Mouse (Mus musculus): ENCODE results near the gene S1pr4.

Gene S1pr4

GRCm38 (mm10) chr10:81519227-81519977 lies 19.5 kb upstream of the S1pr4 start:
- no peak for DNase-seq (ENCODE audit: low spot score)

DNA sequence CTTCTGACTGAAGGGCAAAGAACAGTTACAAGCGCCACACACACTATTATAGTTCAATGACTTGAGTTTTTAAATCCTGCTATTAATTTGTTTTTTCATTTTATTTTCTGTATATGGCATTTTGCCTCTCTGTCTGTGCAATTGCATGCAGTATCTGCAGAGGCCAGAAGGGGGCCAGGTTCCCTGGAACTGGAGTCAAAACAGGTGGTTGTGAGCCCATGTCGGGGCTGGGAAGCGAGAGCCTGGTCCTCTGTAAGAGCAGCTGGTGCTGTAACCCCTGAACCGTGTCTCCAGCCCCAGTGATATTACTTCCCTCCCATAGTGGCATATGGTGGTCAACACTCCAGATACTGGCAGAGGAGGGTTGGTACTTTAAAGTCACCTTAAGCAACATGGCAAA lies 18.6 kb upstream of the S1pr4 start:
- DNase-seq (ENCODE audit: low spot score) = no peak

- no peak for DNase-seq (ENCODE audit: low spot score)
These were observed 17.3 kb upstream of the S1pr4 start for GRCm38 (mm10) chr10:81517227-81517626.

- DNase-seq (ENCODE audit: low spot score) = no peak
These were observed 13.9 kb upstream of the S1pr4 start for GRCm38 (mm10) chr10:81513798-81514197.

DNA sequence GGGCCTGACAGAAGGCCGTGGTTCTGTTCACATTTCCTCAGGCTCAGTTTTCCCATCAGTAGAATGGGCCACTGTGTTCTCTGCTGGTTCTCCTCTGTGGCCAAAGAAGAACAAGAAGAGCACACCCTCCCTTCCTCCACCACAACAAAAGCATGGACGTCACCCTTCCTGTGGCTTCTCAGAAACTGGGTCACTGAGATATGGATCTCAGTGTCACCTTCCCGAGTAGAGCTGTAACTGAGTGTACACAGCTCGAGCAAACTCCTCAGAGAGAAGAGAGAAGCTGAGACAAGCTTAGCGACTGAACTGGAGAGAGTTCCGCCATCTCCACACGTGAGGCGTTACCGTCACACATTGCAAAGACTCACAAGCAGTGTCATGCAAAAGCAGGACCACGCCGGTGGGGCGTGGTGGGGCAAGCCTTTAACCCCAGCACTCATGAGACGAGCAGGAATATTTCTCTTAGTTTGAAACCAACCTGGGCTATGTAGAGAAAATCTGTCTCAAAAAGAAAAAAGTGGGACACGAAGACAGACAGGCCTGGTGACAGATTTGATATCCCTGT lies 10.4 kb upstream of the S1pr4 start:
- DNase-seq (ENCODE audit: low spot score) = no peak

- no peak for DNase-seq (ENCODE audit: low spot score)
These were observed 8.0 kb upstream of the S1pr4 start for GRCm38 (mm10) chr10:81507691-81508489.

DNA sequence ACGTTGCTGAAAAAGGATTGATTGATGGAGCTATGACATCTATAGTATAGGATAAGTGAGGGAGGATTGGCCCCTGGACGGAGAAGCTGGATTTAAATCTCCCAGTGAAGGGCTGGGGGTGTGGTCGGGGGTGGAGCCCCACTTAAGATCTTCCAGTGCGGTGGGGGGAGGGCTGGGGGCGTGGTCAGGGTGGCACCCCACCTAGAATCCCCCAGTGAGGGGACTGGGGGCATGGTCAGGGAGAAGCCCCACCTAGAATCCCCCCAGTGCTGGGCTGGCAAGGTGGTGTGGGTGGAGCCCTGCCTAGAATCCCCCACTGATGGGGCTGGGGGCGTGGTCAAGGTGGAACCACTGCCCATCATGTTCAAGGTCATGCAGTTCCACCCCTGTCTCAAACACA lies 7.2 kb upstream of the S1pr4 start:
- DNase-seq (ENCODE audit: low spot score) = no peak

DNA sequence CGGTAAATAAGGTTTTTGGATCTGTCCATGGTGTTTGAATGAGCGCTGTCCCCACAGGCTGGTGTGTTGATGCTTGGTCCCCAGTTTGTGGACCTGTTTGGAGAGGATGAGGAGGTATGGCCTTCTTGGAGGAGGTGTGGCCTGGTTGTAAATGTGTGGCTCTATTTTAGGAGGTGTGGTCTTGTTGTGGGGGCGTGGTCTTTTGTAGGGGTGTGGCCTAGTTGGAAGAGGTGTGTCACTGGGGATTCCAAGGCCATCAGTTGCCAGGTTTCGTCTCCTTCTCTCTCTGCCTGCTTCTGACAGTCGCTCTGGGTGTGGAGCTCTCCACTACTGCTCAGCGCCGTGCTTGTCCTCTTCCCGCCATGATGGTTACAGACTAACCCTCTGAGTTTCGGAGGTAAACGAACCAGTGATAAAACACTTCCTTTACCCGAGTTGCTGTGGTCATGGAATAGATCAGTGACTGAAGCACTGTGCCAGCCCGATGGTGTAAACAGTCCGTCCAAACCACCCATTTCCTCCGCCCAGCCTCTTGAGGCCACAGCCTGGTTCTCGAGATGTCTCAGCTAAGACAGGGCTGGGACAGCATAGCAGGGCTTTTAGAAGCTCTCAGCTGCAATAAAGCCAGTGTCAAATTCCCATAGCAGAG lies 5.2 kb upstream of the S1pr4 start:
- no peak for DNase-seq (ENCODE audit: low spot score)

DNA sequence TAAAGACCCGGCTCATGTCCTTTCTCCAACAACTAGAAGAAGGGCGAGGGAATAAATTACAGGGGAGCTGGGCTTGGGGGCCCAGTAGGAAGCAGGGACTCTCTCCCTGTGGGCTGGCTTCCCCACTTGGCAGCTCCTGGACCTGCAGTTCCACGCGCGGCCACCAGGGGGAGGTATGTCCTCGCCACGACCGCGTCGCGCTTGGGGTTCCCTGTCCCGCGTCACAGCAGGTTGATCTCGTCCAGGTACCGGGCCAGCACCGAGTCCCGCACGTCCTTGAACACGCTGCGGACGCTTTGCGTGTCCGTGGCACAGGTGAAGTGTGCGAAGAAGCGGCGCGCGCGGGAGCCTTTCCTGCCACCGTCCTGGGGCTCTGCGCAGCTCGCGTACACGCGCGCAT lies 2.7 kb upstream of the S1pr4 start:
- DNase-seq (ENCODE audit: low spot score) = no peak

DNA sequence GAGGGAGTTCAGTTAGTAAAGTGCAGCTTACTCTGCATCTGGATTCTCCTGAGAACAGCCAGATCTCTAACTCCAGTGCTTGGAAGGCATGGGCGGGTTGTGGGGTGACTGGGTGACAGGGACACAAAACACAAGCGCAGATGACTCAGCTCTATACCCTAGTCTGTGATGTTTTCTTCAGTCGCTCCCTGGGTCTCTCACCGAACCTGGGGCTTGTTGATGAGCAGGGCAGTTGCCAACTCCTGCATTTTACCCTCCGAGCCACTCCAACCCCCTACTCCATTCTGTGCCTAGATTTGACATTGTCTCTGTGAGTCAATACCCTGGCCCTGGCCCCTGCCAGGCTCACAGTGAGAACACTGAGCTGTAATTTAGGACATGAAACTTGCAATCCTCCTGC lies 1.9 kb upstream of the S1pr4 start:
- DNase-seq (ENCODE audit: low spot score) = no peak

DNA sequence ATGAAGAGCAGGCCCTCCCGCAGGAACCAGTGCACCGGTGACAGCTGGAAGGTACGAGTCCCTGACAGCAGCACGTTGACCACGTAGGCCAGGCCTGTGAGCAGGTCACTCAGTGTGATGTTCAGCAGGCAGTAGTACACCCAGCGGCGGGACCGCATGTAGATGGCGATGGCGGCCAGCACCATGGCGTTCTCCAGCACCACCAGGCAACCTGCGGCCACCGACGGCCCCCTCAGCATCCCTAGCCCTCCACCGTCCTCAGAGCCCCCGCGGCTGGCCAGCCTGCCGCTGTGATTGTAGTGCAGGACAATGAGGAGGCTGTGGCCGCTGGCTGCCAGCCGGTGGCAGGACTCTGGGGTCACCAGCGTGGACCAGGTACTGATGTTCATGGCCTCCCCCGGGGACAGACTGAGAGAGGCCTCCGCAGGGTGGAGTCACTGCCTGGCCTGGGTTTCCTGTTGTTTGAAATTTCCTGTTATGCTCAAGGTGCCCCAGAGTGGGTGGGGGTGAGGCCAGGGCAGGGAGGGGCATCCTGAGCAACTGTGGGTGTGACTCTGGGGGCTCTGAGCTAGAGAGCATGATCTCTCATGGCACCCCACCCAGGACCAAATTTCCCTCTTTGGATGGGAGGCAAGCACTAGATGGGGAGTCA lies 556 bp downstream of the S1pr4 start:
- DNase-seq (ENCODE audit: low spot score) = no peak

- no peak for DNase-seq (ENCODE audit: low spot score)
These were observed 1.3 kb downstream of the S1pr4 start for GRCm38 (mm10) chr10:81498316-81499249.

- DNase-seq (ENCODE audit: low spot score) = no peak
These were observed 2.3 kb downstream of the S1pr4 start for GRCm38 (mm10) chr10:81497401-81498270.

GRCm38 (mm10) chr10:81496969-81497368 lies 3.0 kb downstream of the S1pr4 start:
- DNase-seq (ENCODE audit: low spot score) = no peak

DNA sequence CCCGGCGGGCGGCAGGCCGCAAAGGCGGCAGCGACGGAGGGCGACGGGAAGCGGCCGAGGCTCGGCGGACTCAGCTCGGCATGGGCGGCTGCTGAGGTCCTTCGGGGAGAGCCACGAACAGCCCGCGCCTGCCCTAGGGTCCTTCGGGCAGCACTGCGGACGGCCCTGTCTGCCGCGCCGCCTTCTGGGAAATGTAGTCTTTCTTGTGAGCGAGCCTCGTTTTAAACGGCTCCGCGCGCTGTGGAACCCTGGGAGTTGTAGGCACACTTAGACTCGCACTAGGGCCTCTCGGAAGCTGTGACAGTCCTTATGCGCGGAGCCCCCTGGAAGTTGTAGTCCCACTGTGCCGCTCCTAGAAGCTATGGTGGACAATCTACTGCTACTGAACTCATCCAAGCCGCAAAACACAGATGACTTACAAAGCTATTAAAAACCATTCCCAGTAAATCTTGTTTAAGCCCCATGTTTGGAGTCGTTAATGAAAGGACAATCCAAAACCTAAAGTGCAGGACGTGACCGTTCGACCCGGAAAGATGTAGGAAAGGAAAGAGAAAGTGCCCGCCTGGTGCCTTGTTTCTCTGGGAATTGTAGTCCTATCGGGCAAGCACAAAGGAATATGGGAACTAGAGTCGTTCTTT lies 3.5 kb downstream of the S1pr4 start, which contains the start of gene Ncln:
Gene Ncln (minus strand): TSS at position 129 of the 638 bp plus-strand sequence.
- peak; percentile 97 for DNase-seq (ENCODE audit: low spot score)

DNA sequence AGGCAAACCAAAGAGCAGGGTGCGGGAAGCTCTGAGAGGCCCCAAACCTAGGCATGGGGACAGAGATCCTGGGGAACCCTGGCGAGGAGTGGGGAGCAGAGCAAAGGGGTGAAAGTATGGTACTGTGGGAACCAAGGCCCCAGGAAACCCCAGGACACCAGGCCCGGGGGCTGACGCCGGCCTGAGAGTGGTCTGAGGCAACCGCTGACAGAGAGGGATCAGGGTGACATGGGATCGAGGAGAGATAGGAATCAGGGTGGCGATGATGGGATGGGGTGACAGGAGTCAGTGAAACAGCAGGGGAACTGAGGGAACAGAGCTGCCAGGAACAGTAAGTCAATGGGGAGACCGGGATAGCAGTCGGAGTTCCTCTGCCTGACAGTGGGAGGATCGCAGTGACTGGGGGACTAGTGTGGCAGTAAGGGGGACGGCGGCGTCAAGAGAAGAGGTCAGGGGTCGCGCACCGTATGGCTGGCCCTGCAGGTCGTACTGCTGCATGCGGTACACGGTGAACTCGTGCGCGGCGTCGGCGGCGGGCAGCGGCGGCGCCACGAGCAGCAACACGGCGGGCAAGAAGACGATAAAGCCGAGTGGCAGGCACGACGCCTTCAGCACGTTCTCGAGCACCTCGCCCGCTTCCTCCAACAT lies 4.2 kb downstream of the S1pr4 start:
- DNase-seq (ENCODE audit: low spot score) = no peak

- no peak for DNase-seq (ENCODE audit: low spot score)
These were observed 4.8 kb downstream of the S1pr4 start for GRCm38 (mm10) chr10:81495151-81495550.

DNA sequence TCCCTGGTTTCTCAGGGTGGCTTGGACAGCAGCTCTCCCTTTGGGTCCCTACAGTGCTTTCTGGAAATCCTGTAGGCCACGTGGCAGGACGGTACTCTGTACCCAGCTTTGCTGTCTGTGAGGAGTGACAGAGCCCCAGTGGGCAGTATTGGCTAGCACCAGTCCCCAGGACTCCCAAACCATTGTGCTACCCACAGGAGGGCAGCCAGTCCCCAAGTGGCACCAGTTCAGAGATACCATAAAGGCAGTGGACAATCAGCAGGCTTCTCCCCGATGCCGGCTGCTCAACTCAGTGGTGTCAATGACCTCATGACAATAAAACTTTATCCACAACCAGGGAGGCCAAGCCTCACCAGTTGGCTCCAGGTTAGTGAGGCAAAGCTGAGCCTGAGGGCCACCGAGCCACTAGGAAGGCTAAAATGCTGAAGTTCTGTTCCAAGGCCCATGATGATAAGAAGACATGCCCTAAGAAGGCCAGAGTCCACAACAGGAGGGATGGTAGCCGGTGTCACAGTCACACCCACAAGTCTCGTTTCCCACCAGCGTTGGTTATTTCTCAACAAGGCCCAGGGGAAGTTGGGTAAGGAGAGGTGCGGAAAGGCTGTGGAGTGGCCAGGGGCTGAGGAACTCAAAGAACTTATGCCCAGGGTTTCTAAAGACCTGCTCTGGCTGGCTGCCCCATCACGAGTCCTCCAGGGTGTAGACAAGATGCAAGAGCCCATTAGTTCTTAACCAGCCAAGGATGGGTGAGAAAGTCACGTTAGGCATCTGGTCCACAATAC lies 5.5 kb downstream of the S1pr4 start:
- DNase-seq (ENCODE audit: low spot score) = no peak
